Mouse (Mus musculus) erythroblast, embryonic 14.5 days (primary cell): ENCODE measurements at regions not wholly inside any gene's neighbourhood (a gene's known extent, or its start where the extent isn't known, plus 50 kb on each side); places are given as distances from the start of the nearest gene placed in this dataset.

Experiments used
- GATA1 ChIP-seq: IDR thresholded peaks from 2 replicates; pipeline ENCODE4 v1.6.1; 2012; ENCODE audit warnings: low read length, inconsistent platforms, mixed read lengths
- TAL1 ChIP-seq: IDR thresholded peaks from 3 replicates; pipeline ENCODE4 v1.6.1; 2012; ENCODE audit warnings: low read length, inconsistent platforms, mixed read lengths

GRCm38 (mm10) chr9:87844453-87844852, 113.4 kb upstream of the Tbx18 start:
- no peak for TF ChIP-seq GATA1
- TF ChIP-seq TAL1, result no peak
